Mouse (Mus musculus) testis, postnatal 10 days (tissue): Measurements from ENCODE around the gene Egfl7.

ENCODE experiments used
- DNase-seq: peaks from one replicate; pipeline ENCODE4 v3.0.0; 2021; ENCODE audit warnings: low spot score

Gene Egfl7

DNA sequence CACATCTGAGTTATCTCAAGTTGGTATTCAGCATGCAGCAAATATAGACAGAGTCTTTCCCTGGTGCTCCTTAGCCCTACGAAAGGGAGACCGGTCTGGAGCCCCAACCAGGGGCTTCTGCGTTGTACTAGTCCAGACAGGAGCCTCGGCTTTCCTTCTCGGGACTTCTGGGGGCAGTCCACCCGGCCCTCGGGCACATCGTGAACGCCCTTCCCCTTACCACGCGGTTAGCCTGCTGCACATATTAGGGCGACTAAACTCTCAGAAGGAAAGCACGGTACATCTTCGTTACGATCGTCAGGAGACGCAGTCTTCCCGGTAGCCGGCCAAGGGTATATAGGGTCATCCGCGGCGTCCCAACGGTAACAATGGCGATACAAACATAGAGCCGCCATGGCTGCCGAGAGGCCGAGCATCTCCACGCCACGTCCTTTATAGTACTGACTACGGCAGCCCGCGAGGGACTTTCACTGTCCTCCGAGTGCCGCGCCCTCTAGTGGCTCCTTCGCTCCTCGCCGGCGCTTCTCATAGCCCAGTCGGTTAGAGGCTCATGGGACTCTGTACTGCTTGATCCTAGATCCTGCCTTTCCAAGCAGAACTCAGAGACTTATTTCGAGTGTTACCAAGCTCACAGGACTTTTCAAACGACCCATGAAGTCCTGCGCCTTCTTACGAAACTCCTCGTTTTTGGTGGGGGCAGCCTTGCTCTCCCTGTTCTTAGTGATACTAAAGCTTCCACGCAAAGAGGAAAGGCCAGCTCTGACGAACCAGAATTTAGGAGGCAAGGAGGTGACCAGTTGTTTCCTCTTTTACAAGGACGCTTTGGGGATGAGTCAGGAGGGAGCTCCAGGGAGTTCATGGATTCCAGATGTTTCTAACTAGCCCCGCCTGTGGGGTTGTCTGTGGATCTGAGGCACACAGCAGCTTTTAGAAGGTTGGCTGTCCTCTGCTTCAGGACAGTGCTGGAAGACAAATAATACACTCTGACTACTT, 60.3 kb downstream of the Egfl7 start:
- peak; percentile 99 for DNase-seq

DNA sequence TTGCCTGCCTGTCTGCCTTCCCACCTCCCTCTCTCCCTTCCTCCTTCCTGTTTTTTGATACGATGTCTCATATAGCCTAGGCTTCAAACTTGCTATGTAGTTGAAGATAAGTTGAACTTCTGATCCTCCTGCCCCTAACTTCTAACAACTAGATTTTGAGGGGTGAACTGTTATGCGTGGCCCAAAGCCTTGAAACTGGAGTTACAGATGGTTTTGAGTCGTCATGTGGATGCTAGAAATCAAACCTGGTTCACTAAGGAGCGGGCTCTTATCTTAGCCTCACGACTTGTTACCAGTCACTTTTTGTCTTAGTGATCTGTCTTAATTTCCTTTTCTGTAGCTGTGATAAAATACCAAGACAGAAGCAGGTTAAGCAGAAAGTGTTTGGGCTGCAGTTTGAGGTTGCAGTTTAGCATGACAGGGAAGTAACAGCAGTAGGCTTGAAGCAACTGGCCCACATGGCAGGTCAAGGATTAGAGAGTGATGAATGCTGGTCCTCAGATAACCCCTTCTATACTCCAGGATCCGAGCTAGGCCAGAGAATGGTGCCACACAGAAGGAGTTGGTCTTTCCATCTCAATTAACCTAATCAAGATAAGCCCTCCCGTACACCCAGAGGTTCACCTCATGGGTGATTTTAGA, 61.3 kb downstream of the Egfl7 start:
- DNase-seq: no peak
